Mouse (Mus musculus) liver, embryonic 14.5 days (tissue): ENCODE data around the gene Ddc. TPM values are rescaled to one million over a fixed set of nuclear protein-coding genes. Genes with fewer than 3 reads are reported as not detected.

Experiments used
- ATAC-seq: fragments of 200-750 bp; cut with Nextera tagmentation; 2 replicates; pipeline ENCODE4 v1.8.0; 2017; ENCODE audit warnings: moderate number of reproducible peaks, mild to moderate bottlenecking, moderate library complexity; ENCODE audit not compliant: insufficient read depth
- DNase-seq, 3 experiments: peaks; one replicate each; pipeline ENCODE4 v3.0.0-alpha.2; 2012 to 2013; ENCODE audit warnings: low read depth in 3 of 3, low spot score in 3 of 3
- H3K27ac ChIP-seq: fragments of 300-500 bp; sonication (generic); 2 replicates; pipeline ENCODE4 v1.5.1; 2014; ENCODE audit warnings: moderate library complexity, mild to moderate bottlenecking, control low read depth, inconsistent platforms
- H3K27me3 ChIP-seq: fragments of 300-500 bp; sonication (generic); 2 replicates; pipeline ENCODE4 v1.6.1; 2014; ENCODE audit warnings: mild to moderate bottlenecking, low read length, moderate library complexity; ENCODE audit not compliant: control insufficient read depth, insufficient read depth
- H3K36me3 ChIP-seq: fragments of 300-500 bp; sonication (generic); replicated peaks from 2 replicates; pipeline ENCODE4 v1.6.1; 2014; ENCODE audit warnings: low read depth; ENCODE audit not compliant: control insufficient read depth, insufficient read depth
- H3K4me1 ChIP-seq, 2 experiments: fragments of 200-500 bp in 1 of 2; fragments of 300-500 bp in 1 of 2; sonication (generic) in 1 of 2; replicated peaks; 2 replicates each; pipeline ENCODE4 v1.6.1; 2012 to 2014; ENCODE audit warnings: antibody characterized with exemption in 1 of 2, inconsistent platforms in 1 of 2, low read length in 1 of 2; ENCODE audit not compliant: control insufficient read depth in 2 of 2, insufficient read depth in 2 of 2
- H3K4me2 ChIP-seq: fragments of 300-500 bp; sonication (generic); 2 replicates; pipeline ENCODE4 v1.6.1; 2014; ENCODE audit warnings: low read depth, mild to moderate bottlenecking, control low read depth, moderate library complexity
- H3K4me3 ChIP-seq, 2 experiments: fragments of 200-500 bp in 1 of 2; fragments of 300-500 bp in 1 of 2; sonication (generic) in 1 of 2; 2 replicates each; pipeline ENCODE4 v1.5.1; 2012 to 2014; ENCODE audit warnings: low read depth in 2 of 2, low read length in 2 of 2, mild to moderate bottlenecking in 2 of 2, control low read depth in 1 of 2, inconsistent platforms in 1 of 2, moderate library complexity in 1 of 2; ENCODE audit not compliant: insufficient read depth in 1 of 2
- H3K9ac ChIP-seq: fragments of 300-500 bp; sonication (generic); replicated peaks from 2 replicates; pipeline ENCODE4 v1.6.1; 2014; ENCODE audit warnings: mild to moderate bottlenecking, control low read depth, moderate library complexity
- H3K9me3 ChIP-seq: fragments of 300-500 bp; sonication (generic); 2 replicates; pipeline ENCODE4 v1.6.1; 2016; ENCODE audit warnings: low read length, mixed read lengths; ENCODE audit not compliant: control insufficient read depth
- CTCF ChIP-seq: IDR thresholded peaks from 2 replicates; pipeline ENCODE4 v1.5.1; 2016; ENCODE audit warnings: antibody characterized with exemption, low read depth, control low read depth
- EP300 ChIP-seq: IDR thresholded peaks from 2 replicates; pipeline ENCODE4 v1.6.1; 2016; ENCODE audit warnings: antibody characterized with exemption, low read depth
- WGBS: fragments of 180-500 bp; shearing (Covaris S2); extraction: QIAGEN DNeasy Blood & Tissue Kit; methylation state at CpG from one replicate; pipeline ENCODE4 v1.1.7; 2014; ENCODE audit not compliant: insufficient replicate concordance; 5-methylcytosine and 5-hydroxymethylcytosine counted together
- polyA plus RNA-seq, 2 experiments: library from polyadenylated mRNA; depleted of rRNA in 1 of 2; stranded (reverse) in 1 of 2; unstranded in 1 of 2; fragments of >200 nt; fragmentation: Nextera tagmentation in 1 of 2; extraction: Ambion mirVana in 1 of 2; gene quantifications; 2 replicates each; pipeline versions ENCODE4 v1.2.1 to v1.2.3; 2012 to 2014

Gene Ddc
- polyA plus RNA-seq, 2 experiments: 4.3 to 7.4 TPM

DNA sequence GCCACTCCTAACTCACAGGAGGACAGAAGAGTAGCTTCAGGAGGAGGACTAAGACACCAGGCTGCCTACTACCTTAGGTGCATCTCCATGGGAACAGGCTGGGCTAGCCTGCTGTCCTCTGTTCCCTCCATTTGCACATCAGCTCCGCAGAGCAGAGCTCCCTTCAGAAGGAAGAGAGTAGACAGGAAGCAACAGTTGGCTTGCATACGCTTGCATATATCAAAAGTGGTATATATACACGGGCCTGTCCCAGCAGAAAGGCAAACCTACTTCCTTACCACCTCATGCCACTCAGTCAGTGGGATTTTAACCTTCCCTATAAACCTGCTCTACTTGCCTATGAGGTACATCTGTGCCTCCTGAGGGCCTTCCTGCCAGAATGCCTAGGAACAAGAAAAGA, 9.2 kb downstream of the Ddc start:
- H3K9ac ChIP-seq: no peak overlapping the region
- H3K4me1 ChIP-seq: peaks cover 46 to 48% of the 10 kb centered on the region in 2 experiments
- ATAC-seq (no peak), DNase-seq (no peak)
- no peaks in the 10 kb centered on the region for H3K27me3 ChIP-seq
- no peak overlapping the region for H3K4me2 ChIP-seq
- 42% methylated on average over 3 of the region's 3 CpGs for WGBS
- no peak for TF ChIP-seq CTCF
- no peak for TF ChIP-seq EP300
- no peaks in the 10 kb centered on the region for H3K36me3 ChIP-seq
- no peaks in the 10 kb centered on the region for H3K9me3 ChIP-seq
- H3K27ac ChIP-seq: peak overlapping the region; percentile 4; the same call in 1 of the 2 replicates
- no peak overlapping the region for H3K4me3 ChIP-seq

DNA sequence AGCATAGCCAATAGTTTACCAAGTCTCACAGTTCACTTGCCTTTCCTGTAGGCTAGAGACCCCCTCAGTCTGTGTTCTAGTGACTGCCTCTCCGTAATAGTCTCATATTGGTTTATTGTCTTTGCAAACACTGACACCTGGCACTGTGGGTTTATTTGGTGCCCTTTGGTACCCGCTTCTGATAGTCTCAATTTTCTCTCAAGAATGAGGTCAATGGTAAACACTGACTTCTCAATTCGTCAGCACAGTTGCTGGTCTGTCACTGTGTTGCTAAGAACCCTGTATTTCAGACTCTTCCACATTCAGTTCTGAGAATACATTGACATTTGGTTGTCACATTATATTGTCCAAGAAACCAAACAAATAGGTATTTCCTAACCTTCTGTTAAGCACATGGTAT, 9.9 kb downstream of the Ddc start:
- Histone ChIP-seq H3K27ac (no peak overlapping the region), H3K4me1 (peaks cover 49 to 50% of the 10 kb centered on the region in 2 experiments), H3K4me3 (no peak overlapping the region), H3K9me3 (no peaks in the 10 kb centered on the region), H3K9ac (no peak overlapping the region), H3K36me3 (no peaks in the 10 kb centered on the region), H3K4me2 (no peak overlapping the region), H3K27me3 (no peaks in the 10 kb centered on the region)
- no peak for ATAC-seq
- TF ChIP-seq EP300 (no peak), CTCF (no peak)
- 65% methylated on average over 3 of the region's 3 CpGs for WGBS
- no peak for DNase-seq

DNA sequence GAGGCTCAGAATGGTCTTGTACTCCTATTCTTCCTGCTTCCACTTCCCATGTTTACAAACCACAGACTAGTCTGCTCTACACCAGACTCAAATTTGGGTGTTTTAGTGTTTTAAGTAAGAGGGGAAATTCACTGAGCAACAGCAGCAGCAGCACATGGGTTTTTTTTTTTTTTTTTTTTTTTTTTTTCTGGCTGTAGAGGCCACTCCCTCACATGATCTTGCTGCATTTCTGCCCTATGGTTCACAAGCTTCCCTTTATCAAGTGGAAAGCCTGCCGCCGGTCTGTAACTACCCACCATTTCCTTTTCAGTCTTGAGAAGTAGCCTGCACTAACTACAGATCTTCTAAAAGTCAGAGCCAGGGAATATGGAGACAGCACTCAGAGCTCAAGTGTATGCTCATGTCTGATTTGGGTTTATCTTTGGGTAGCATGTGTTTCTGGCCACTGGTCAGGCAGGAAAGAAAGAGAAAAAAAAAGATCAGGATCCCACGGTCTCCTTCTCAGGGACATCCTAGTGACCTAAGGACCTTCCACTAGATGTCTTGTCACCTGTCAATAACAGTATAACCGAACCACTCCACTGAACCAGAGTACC, 11.4 kb downstream of the Ddc start:
- H3K4me1 ChIP-seq: peaks cover 59 to 61% of the 10 kb centered on the region in 2 experiments
- no peaks in the 10 kb centered on the region for H3K9me3 ChIP-seq
- WGBS: 12% methylated on average over 4 of the region's 4 CpGs
- peak; percentile 49 to 57 (median 54) for DNase-seq
- H3K27me3 ChIP-seq: no peaks in the 10 kb centered on the region
- H3K4me2 ChIP-seq: peak overlapping the region; percentile 47
- no peaks in the 10 kb centered on the region for H3K36me3 ChIP-seq
- peak; percentile 36 for ATAC-seq
- H3K9ac ChIP-seq: peak overlapping the region; percentile 23; the same call in 1 of the 2 replicates
- peak; percentile 74 for TF ChIP-seq EP300
- TF ChIP-seq CTCF: no peak
- peak overlapping the region; percentile 70 for H3K27ac ChIP-seq
- no peak overlapping the region for H3K4me3 ChIP-seq

GRCm38 (mm10) chr11:11885921-11886320, 12.0 kb downstream of the Ddc start:
- ATAC-seq (no peak), DNase-seq (no peak)
- H3K4me3 ChIP-seq: no peak overlapping the region
- peak overlapping the region; percentile 32; the same call in 1 of the 2 replicates for H3K9ac ChIP-seq
- 17% methylated on average over 3 of the region's 3 CpGs for WGBS
- no peak for TF ChIP-seq EP300
- no peak for TF ChIP-seq CTCF
- H3K27ac ChIP-seq: peak overlapping the region; percentile 80
- no peaks in the 10 kb centered on the region for H3K27me3 ChIP-seq
- no peaks in the 10 kb centered on the region for H3K9me3 ChIP-seq
- no peaks in the 10 kb centered on the region for H3K36me3 ChIP-seq
- H3K4me2 ChIP-seq: peak overlapping the region; percentile 49
- peaks cover 63 to 67% of the 10 kb centered on the region in 2 experiments for H3K4me1 ChIP-seq

GRCm38 (mm10) chr11:11885246-11885643, 12.7 kb downstream of the Ddc start:
- ATAC-seq (peak; percentile 85), DNase-seq (peak in 1 of 3 experiments; percentile 49)
- H3K4me2 ChIP-seq: peak overlapping the region; percentile 49
- peak overlapping the region; percentile 32 for H3K9ac ChIP-seq
- H3K27ac ChIP-seq: peak overlapping the region; percentile 80
- TF ChIP-seq CTCF (no peak), EP300 (no peak)
- H3K4me1 ChIP-seq: peaks cover 67 to 72% of the 10 kb centered on the region in 2 experiments
- no peaks in the 10 kb centered on the region for H3K36me3 ChIP-seq
- H3K4me3 ChIP-seq: no peak overlapping the region
- 13% methylated on average over 4 of the region's 4 CpGs for WGBS
- no peaks in the 10 kb centered on the region for H3K27me3 ChIP-seq
- no peaks in the 10 kb centered on the region for H3K9me3 ChIP-seq
